Mouse (Mus musculus) adipocyte (in vitro differentiated cells): ENCODE data around the gene Camkmt.
A peak's percentile ranks its signal among the peaks of the same experiment; 100 is the strongest.

Experiments
- DNase-seq: peaks from one replicate; pipeline ENCODE4 v3.0.0-alpha.2; 2016; ENCODE audit warnings: low spot score

Camkmt gene

GRCm38 (mm10) chr17:85090120-85091099 lies at the start of gene Camkmt, which contains the start of gene Prepl:
Gene Camkmt, plus strand, starts transcription at chr17:85090552.
Gene Prepl, minus strand, starts transcription at chr17:85090241.
- peak; percentile 99 for DNase-seq

DNA sequence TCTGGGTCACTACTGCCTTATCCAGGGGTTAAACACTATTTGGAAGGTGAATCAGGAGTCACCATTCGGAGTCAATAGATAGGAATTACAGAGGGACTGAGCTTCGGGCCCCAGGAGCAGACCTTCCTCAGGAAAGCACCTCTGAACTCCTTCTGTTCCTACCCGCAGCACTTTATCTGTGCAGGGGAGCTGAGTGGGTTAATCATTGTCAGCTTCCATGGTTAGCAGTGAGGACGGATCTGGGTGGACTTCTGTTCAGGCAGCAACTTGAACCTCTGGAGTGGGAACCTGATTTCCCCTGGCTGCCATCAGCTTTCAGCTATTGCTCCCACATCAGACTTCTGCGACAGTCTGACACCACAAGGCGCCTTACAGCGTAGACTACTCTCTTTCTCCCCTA lies 49.4 kb upstream of the Camkmt start:
- no peak for DNase-seq

DNA sequence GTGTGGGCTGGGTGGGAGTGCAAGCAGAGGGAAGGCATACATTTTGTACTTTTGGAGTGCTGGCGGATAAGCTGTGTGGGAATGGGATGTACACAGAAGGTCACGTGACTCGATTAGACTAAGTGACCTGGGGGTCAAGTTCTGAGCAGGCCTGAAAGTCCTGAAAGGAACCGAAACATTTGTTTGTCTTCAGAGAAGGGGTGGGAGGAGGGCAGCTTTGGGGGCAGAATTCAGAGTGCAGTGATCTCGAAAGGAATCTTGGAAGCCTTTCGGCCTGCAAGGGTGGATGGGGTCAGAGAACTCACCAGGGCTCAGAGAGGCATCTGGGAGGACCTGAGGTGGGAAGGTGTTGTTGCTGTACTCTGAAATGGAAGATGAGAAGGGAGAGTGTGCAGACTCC lies 47.9 kb upstream of the Camkmt start:
- no peak for DNase-seq

- no peak for DNase-seq
Observed at GRCm38 (mm10) chr17:85043404-85043816, 46.9 kb upstream of the Camkmt start.

GRCm38 (mm10) chr17:85044466-85044865 lies 45.9 kb upstream of the Camkmt start:
- DNase-seq, result no peak

DNA sequence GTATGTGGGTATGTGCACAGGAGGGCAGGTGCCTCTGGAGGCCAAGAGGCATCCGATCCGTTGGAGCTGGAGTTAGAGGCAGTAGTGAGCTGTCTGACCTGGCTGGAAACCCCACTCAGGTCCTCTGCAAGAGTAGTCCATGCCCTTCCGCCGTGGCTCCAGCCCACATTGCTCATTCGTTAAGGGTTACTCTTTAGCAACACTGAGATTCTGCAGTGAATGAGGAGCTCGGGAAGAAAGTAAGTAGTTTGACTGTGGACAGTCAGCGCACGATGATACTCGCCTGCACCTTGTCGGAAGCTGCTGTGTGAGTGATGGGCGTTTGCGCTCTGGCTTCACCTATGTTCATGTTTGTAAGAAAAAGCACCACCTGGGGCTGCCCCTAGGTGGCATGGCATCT lies 45.2 kb upstream of the Camkmt start:
- DNase-seq, result no peak

GRCm38 (mm10) chr17:85048379-85048778 lies 42.0 kb upstream of the Camkmt start:
- DNase-seq, result no peak

GRCm38 (mm10) chr17:85058276-85058675 lies 32.1 kb upstream of the Camkmt start:
- no peak for DNase-seq

DNA sequence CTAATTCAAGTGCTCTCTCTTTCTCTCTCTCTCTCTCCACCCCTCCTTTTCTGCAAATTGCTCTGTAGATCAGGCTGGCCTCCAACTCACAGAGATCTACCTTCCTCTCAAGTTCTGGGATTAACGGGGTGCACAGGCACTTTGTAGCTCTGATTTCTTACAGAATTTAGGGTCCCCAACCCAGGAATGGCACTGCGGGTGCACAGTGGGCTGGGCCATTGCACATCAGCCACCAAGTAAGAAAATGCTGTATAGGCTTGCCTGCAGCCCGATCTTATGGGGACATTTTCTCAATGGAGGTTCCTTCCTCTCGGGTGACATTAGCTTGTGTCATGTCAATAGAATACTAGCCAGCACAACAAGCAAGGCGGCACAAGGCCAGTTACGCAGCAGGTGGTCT lies 31.2 kb upstream of the Camkmt start:
- DNase-seq, result no peak

DNA sequence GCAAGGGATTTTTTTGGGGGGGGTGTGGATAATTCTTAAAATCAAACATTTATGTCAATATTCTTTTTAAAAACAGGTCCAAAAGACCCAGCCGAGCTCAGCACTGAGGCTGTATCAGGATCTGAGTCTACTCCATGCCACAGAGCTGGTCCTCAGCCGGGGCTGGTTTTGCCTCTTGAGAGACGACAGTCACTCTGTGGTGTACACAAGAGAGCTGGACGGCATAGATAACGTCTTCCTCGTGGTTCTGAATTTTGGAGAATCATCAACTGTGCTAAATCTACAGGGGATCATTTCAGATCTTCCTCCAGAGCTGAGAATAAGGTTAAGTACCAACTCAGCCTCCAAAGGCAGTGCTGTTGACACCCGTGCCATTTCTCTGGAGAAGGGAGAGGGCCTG lies 26.8 kb upstream of the Camkmt start:
- no peak for DNase-seq

GRCm38 (mm10) chr17:85067331-85067730 lies 23.0 kb upstream of the Camkmt start:
- DNase-seq, result no peak

DNA sequence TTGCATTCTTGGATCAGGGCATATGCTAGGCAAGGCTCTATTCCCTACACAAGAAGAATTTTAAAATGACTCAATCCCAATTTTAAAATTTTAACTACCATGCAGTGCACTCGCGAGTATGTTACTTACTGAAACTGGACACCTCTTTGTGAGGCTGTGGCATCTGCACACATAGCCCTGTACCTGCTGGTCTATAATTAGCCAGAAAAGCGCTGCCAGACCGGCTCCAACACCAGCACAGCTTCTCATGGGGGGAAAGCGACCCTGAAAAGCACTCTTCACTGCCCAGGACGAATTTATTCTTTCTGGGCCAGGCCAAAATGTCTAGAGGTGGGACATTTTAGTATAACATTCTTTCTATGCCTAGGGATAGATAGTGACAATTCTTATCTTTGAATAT lies 19.7 kb upstream of the Camkmt start:
- no peak for DNase-seq

DNA sequence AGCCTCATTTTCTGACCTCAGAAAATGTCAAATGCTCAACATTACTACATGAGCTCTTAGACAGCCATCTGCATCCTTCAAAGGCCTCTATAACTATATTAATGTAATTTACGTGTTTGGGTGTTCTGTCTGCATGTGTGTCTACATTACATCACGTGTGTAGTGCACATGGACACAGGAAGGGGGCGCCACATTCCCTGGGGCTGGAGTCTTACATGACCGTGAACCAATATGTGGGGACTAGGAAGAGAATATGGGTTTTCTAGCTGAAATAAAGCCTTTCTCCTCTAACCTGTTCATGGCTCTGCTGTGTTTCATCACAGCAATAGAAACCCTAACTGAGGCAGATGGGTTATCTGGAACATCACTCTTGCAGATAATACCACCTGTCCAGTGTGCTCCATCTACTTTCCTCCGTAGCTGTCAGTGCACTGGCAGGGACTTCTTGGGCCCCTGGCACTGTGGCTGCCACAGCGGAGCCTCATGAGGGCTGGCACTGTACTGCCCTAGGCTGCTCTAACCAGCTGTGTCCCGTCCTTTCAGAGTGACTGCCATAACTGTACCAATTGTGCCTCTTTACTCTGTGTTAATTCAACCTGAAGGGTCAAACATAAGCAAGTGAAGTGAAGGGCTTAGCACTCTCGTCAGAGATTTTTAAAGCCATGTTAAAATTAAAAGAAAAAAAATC lies 19.1 kb upstream of the Camkmt start:
- DNase-seq, result no peak

DNA sequence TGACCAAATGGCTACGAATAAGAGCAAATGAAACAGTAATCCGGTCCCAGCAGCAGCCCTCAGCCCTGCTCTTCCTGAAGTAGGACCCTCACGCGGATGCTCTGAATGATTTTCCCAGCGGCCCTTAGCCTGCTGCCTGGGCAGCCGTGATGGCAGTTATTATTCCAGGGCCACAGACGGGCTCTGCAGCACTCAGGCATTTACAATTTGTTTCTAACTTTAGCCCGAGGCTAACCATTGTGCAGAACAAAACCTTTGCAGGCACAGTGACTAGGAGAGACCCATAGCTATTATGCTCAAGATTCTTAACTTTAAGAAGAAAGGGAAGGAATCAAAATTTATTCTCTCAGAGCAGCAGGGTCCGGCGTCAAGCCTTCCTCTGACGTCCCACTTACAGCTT lies 18.0 kb upstream of the Camkmt start:
- DNase-seq, result no peak

GRCm38 (mm10) chr17:85073214-85073613 lies 17.1 kb upstream of the Camkmt start:
- DNase-seq, result no peak

GRCm38 (mm10) chr17:85074083-85074482 lies 16.3 kb upstream of the Camkmt start:
- no peak for DNase-seq

- no peak for DNase-seq
Observed at GRCm38 (mm10) chr17:85079276-85079675, 11.1 kb upstream of the Camkmt start.

- no peak for DNase-seq
Observed at GRCm38 (mm10) chr17:85080781-85081180, 9.6 kb upstream of the Camkmt start.

DNA sequence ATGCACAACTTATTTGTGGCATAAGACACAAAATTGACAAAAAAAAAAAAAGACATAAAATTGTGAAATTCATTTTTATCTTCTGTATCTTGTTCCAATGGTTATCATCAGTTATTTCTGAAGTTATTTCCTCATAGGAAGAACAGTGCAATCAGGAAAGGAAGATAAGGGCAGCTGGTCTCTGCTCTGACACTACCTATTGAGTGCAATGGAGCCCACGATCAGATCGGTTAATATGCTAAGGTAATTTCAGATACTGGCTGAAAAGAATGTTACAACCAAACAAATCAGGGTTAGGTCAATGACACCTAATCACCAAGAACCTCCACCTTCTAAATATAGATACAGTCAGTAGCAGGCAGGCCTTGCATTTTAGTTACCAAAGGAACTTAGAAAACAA lies 5.0 kb upstream of the Camkmt start:
- DNase-seq, result no peak

- DNase-seq, result peak; percentile 14
Observed at GRCm38 (mm10) chr17:85086501-85086900, 3.9 kb upstream of the Camkmt start.

DNA sequence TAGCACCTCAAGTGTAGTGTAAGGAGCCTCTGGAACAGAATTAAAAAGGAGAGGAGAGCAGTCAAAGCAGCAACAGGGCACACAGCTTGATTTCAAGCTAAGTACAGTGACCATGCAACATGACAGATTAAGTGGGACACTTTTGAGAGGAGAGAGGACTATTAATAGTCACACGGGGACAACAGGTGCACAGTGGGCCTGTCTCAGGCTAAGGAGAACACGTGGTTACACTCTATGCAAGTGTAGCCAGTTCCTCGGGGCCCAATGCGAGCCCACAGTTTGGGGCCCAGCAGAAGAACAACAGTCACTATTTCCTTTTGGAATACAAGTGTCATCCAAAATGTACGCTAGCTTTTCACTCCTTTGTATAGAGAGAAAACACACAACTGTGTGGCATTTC lies 2.8 kb upstream of the Camkmt start:
- DNase-seq, result no peak

DNA sequence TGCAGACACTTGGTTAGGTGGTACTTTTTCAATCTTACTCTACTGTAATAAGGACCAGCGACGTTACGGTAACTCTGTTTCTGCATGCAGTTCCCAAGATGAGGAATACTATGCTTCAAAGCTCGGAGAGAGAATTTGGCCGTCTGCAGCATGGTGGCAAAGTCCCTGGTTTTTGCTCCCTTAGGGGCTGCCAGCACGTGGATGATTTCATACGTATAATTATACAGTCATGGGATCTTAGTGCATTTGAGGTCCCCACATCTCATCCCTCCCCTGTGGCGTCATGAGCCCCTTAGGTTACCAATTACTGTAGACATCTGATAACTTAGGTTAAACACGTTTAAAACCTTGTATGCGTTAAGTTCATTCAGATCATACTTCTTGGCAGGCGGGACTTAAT lies 2.0 kb upstream of the Camkmt start:
- no peak for DNase-seq

GRCm38 (mm10) chr17:85089011-85089410 lies 1.3 kb upstream of the Camkmt start:
- peak; percentile 64 for DNase-seq
